Mouse (Mus musculus) adrenal gland, adult (tissue): Measurements from ENCODE around the gene Gpc5.

Source experiments
- DNase-seq, 2 experiments: peaks; one replicate each; pipeline ENCODE4 v3.0.0; 2022 to 2023; ENCODE audit warnings: low spot score in 1 of 2; ENCODE audit not compliant: inconsistent age in 2 of 2

Gpc5 gene

DNA sequence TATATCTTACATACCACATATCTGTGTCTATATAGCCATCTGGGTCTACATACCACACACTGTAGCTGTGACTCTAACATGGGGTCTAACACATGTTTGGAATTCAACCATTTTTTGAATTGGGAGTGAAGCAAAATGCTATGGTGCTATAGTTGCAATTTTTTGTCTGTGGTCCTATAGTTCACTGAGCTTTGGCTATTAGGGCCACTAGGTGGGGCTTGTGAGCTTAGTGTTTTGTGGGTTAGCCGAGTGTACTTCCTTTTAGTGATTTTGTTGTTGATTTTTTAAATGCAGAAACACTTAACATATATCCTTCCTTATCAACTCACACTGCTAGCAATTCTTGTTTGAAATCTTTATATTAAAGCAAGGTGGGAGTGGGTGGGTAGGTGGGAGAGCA lies 727.0 kb downstream of the Gpc5 start:
- DNase-seq = no peak

DNA sequence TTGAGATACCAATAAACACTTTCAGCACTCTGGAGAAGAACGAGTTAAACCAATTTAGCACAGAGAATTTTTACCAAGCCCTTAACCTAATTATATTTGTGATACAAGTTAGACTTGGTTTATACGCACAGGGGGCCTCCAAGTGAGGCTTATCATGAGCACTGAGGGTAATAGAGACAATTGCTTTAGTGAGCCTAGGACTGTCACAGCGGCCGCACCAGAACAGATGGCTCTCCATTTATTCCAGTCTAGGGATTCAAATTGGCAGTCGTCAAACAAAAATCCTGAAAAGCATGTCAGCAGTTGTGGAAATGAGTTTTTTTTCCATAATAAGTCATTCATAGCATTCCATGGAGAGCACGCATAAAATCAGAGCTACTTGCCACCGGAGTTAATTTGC lies 729.6 kb downstream of the Gpc5 start:
- DNase-seq = no peak

DNA sequence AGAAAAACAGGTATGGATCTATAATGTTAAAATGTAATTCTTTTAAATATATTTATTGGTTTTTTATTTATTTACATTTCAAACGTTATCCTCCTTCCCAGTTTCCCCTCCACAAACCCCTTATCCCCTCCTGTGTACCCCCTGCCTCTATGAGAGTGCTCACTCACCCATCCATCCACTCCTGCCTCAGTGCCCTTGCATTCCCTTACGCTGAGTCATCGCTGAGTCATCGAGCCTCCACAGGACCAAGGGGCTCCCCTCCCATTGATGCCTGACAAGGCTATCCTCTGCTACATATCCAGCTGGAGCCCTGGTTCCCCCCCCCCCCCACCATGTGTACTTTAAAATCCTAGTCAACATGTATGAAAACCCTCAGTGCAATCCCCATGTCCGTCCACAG lies 738.5 kb downstream of the Gpc5 start:
- no peak for DNase-seq

DNA sequence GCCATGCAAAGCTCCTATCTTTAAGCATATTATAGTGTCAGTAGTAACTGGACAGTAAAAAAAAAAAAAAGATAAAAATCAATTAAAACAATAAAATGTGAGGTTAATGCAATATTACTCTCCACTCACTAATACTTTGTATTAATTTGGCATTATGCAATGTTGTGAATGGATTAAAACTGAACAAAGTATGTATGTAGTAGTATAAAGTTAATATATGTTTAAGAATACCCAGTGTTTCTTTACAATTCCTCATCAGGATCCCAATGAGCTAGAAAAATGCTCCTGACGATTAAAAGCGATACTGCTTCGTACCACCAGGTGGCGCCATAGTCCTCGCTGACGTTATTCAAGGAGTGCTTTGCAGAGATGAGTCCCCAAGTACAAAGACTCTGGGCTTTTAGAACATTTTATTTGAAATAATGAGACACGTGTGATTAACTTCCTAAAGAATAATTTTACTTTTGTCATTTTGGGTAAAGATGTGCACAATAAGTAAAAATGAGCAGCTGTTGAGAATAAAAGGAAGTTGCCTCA lies 739.3 kb downstream of the Gpc5 start:
- peak; percentile 35 to 77 for DNase-seq

DNA sequence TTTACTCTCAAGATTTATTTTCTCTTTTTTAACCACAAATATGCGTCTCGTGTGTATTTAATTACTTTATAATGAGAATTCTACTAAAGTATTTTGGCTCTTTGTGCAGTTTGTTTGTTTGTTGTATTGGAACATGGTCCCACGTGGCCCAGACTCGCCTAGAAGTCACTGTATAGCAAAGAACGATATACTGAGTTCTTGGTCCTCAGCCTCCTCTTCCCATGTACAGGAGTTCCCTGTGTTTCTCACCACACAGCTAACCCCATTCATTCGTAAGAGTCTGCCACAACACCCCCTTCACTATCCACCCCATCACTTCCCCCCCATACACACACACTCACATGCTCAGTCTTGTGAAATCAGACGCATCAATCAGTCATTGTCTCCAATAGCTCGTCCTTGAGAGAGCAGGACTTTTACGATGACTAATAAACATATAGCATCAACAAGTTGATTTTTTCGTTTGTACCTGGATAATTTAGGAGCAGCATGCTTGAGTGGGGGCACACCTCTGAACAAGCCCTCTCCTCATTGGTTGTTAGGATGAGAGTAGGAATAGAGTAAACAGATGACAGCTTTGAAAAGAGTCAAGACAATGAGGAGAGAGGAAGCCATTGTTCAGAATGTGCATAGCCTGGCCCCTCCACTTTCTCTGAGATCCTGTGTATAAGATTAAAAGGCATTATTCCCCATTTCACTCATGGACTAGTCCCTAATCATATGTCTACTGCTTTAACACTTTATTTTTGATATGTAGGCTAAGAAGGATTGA lies 740.0 kb downstream of the Gpc5 start:
- no peak for DNase-seq

DNA sequence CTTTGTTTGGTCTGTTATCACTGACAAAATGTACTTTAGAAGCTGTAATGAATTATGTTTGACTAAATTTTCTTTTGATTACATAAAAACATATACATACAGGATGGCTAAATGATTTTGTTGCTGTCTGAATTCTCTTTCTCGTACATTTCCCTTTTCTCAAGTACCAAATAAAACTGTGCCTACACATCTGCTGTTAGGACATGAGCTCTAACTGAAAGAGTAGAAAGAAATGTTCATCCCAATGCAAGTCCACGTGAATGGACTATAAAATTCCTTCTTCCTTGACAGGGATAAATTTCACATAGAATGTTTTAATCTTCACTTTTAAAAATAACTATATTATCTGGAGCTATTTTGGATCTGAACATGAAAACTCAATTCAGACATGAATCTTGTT lies 751.8 kb downstream of the Gpc5 start:
- DNase-seq = no peak

DNA sequence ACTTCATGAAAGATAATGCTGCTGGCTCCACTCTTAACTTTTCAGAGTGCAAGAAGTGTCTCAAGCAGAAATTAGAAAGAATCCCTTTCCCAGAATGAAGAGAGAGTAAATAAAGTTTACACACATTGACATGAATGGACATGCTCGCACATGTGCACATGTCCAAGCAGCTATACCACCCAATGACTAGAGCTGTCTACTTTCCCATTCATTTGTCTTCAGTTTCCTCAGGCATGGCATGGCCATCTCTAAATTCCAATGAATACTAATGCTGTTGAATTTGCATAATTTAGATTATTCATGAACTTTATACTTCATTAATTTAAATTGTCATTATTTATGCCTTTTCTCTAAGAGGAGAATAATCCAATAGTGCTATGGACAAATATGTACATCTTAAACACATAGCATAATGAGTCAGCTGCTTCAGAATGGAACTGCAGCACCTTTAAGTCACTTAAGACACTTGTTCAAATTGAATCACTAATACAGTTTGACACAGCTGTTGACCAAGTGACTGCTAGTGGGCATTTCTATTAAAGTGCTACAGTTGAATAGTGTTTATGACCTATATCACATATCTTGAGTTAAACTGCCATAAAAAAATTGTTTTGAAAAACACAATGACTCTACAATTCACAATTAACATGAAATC lies 752.9 kb downstream of the Gpc5 start:
- no peak for DNase-seq

DNA sequence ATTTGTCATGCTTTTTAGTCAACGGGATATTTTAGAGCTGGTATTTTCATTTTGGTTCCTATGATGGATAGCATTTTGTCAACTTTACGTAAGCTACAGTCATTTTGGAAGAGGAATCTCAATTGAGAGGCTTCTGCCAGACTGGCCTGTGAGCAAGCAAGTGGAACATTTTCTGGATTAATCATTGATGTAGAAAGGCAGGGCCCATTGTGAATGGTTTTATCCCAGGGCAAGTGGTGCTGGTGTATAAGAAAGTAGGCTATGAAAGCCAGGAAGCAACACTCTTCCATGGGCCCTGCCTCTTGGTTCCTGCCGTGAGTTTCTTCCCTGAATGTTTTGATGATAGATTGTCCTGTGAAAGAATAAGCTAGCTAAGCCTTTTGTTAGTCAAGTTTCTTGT lies 777.1 kb downstream of the Gpc5 start:
- DNase-seq = no peak

DNA sequence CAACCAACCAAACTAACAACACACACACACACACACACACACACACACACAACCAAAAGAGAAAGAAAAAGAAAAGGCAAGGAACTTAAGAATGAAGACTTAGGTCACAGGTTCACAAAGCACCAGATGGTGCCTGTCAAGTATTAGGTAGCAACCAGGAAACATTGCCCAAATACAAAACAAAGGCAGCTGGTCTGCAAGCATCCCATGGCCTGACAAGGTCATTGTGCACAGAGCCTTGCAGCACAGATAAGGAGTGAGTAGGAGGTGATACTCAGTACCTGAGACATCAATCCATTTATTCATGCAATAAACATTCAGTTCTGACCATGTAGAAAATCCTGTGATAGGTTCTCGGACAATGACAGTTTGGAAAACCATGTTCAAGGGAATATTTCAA lies 884.0 kb downstream of the Gpc5 start:
- no peak for DNase-seq

DNA sequence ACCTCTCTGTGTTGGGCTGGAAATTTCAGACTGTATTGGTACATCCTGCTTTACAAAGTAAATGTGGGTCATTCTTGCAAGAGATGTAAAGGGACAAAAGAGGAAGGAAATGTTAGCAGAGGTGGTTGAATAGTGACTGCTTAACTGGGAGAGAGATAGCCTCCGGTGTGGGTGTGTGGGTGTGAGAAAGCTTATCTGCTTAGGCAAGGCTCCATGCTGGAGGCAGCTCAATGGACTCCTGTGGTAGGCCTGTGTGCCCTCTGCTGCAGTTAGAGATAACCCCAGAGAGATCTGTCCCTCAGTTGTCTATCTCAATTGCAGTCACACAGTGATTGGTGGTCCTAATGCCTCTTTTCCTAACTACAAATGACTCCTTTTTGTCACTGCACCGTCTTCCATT lies 887.2 kb downstream of the Gpc5 start:
- no peak for DNase-seq

DNA sequence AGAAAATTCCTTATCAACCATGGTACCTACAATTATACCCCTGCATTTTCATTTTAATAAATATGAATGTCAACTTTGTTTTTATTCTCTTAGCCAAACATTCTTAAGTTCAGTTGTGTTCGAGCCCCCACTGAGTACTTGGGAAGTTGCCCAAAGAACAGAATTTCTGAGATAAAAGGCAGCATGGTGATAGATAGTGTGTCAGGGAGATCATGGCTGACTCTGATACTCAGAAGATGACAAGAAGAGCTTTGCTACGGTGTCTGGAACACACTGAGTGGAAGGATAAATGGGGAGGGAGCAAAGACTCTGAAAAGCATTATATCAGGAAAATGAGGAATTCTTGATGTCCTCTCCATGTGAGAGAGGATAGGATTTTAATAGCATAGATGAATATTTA lies 898.7 kb downstream of the Gpc5 start:
- no peak for DNase-seq

DNA sequence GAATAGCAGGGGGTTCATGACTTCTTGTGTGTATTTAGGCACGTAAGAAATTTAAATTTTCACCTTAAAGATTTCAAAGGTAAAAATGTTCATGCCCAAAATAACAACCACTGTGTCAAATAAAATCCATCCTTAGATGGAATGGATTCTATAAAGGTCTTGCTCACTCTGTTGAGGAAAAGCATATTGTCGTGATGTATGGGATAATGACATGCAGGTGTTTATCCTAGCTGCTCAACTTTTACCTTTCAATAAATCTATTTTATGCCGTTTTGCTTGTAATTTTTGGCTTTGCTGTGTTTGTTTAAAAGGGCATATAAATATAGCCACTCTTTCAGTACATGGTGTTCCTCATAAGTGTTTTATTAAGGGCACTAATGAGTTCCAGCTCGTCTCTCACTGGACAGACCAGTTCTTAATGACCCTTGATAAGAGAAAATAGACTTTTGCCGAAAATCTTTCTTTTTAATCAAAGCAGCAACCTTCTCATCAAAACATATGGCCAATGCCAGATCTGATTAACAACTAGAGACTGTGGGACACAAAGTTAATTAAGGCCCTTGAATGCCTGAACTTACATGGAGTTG lies 901.6 kb downstream of the Gpc5 start:
- no peak for DNase-seq

DNA sequence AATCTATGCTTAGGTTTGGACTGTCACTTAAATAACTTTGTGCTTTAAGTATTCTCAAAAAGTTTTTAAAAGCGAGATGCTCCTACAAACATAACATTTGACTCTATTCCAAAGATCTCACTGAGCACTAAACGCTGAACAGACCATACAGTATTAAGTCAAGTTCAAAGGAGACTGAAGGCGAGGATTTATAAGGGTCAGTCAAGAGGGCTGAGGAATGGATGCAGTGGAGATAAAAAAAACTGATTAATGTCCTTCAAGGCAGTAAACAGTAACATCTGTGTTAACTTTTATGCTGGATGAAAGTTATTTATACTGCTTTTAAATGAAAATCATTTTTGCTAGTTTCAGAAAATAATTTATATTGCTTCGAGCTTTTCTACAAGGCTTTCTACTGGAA lies 906.9 kb downstream of the Gpc5 start:
- DNase-seq = no peak

DNA sequence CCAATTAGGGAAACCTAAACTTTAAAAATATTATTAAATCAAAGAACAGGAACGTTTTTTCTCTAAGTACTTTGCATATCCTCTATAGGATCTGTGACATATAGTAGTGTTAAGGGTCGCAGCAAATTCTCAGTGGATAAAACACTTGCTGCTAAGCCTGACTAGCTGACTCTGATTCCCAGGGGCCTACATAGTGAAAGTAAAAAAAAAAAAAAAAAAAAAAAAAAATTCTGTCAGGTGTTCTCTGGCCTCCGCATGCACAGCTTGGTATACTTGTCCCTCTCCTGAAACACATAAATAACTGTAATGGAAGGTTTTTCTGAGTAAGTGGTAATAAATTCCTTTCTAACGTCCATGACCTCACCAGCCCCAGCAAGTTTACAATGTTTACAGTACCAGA lies 995.0 kb downstream of the Gpc5 start:
- no peak for DNase-seq

DNA sequence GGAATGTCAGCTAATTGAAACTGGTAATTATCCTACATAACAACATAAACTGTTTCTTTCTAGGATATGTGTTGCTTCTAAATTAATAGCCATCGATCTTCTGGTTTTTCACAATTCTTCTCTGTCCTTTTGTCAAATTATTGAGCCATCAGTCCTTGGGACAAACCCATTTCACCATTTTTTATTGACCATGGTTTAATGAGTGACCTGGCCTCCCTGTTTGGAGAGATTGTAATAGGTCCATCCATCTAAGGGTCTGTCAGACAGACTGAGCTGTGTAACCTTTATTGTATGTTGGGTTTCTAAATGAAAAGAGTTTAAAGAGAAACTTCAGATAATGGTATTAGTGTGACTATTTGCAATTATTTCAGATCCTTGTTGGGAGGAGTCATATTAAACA lies 1035.9 kb downstream of the Gpc5 start:
- no peak for DNase-seq

DNA sequence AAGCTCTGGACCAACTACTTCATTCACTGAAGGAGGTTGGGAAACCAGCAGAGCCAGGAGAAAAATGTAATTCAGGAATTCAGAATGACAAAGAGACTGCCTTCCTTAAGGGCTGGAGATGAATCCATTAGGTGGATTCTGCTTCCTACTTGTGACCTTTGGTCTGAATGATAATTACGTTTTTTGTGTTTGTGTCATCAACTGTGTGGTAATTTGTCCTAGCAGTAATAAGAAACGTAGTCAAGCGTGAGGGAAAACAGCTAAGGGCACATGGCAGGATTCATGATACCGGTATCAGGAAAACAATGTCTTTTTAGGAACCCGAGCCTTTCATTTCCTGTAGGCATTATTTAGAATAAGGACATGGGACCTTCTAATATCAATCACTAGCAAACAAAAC lies 1045.3 kb downstream of the Gpc5 start:
- DNase-seq = no peak

DNA sequence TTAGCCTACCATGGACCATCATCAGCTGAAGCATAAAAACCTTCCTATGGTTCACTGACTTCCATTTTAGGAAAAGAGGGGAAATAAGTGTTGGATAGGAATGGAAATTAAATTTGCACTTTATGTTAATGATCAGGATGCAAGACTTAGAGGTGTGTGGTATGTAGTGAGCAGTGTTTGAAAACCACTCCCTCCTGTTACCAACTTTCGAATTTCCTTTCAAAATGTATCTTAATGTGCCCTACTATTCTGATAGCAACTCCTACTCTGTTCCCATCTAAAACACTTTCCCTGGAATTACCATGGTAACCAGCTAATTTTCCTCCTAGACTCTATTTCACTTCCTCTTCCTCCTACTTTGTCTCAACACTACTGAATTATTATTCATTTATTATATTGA lies 1045.8 kb downstream of the Gpc5 start:
- no peak for DNase-seq

DNA sequence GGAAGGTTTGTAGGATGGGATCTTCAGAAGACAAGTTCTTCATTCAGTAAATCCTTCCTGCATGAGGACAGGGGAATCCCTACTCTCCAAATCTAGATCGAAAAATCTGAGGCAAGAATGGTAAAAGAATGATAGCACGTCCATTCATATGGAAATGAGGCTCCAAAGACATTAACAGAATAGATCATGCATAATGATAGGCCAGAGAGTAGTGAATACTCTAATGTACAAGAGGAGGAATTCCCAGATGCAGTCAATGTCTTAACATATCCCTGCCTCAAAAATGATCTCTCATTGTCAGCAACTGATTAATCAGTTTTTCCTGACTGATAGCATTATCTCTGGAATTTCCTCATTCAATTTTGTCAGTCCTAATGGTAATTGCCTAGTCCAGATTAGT lies 1070.6 kb downstream of the Gpc5 start:
- no peak for DNase-seq

DNA sequence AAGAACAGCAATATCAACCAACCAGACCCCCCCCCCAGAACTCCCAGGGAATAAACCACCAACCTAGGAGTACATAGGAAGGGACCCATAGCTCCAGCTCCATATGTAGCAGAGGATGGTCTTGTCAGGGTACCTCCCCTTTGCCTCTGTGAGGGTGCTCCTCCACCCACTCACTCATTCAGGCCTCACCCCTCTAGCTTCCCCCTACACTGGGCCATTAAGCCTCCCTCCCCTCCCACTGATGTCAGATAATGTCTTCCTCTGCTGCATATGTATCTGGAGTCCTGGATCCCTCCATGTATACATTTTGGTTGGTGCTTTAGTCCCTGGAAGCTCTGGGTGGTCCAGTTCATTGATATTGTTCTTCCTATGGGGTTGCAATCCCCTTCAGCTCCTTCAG lies 1075.4 kb downstream of the Gpc5 start:
- DNase-seq = no peak

DNA sequence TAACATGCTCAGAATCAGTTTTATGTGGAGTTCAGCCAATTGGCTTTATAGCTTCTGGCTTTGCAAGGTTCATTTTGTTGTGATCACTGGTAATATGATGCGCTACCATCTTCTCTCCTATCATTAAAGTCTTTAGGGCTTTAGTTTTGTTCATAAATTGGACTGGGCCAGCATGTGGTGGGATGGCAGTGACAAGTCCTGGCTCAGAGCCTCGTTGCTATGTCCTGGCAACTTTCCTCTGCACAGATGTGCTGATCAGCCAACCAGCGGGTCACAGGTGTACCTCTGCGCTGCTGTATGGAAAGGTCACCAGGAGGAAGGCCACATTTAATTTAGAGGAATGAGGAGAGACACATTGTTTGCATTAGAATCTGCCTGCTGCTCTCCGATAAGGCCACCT lies 1077.1 kb downstream of the Gpc5 start:
- DNase-seq = no peak

DNA sequence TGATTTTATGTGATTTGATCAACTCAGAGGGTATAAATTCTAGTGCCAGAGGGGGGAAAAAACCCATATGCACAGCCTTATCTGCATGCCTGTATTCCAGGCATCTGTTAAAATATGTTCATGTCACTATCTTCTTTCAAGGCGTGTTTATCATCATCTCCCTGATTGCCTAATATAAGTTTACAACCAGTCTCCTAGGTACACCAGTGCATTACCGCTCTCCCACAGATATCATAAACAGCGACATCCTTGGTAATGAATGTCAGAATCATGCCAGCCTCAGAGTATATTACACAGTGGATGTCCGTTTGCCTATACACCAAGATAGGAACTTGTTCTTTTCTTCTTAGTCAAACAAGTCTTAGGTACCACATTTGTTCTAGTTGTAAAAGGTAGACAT lies 1095.0 kb downstream of the Gpc5 start:
- DNase-seq = no peak

DNA sequence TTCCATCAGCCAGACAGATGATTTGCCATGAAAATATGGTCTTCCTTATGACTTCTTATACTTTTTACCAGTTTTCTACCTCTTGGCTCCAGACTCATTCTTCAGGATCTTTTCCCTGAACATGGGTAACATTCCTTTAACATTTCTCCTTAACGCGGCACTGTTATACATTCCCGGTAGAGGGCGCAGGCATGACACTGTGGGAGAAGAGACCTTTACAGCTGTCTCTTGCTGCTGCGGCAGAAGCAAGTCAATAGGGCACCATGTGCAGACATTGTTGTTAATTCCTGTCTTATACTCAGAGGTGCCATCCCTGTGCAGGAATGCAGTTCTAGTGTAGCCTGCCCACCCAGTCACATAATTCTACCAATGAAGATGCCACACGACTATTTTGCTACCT lies 1115.0 kb downstream of the Gpc5 start:
- DNase-seq = peak; percentile 25 to 73
